Mouse (Mus musculus) embryonic facial prominence, embryonic 15.5 days (tissue): ENCODE results near the gene Mrpl1. TPM values are rescaled to one million over a fixed set of nuclear protein-coding genes. Genes with fewer than 3 reads are reported as not detected.
A peak's percentile ranks its signal among the peaks of the same experiment; 100 is the strongest.

Source experiments
- ATAC-seq: fragments of 200-750 bp; cut with Nextera tagmentation; 2 replicates; pipeline ENCODE4 v1.8.0; 2017; ENCODE audit warnings: low read depth, moderate TSS enrichment; ENCODE audit not compliant: insufficient number of reproducible peaks, low FRiP score, low TSS enrichment
- H3K27ac ChIP-seq: fragments of 300-500 bp; sonication (generic); replicated peaks from 2 replicates; pipeline ENCODE4 v1.5.1; 2015; ENCODE audit warnings: mild to moderate bottlenecking, inconsistent platforms
- H3K27me3 ChIP-seq: fragments of 300-500 bp; sonication (generic); 2 replicates; pipeline ENCODE4 v1.6.1; 2015; ENCODE audit warnings: inconsistent platforms
- H3K36me3 ChIP-seq: fragments of 300-500 bp; sonication (generic); 2 replicates; pipeline ENCODE4 v1.6.1; 2015; ENCODE audit warnings: mild to moderate bottlenecking, inconsistent platforms
- H3K4me1 ChIP-seq: fragments of 300-500 bp; sonication (generic); 2 replicates; pipeline ENCODE4 v1.6.1; 2015; ENCODE audit warnings: inconsistent platforms
- H3K4me2 ChIP-seq: fragments of 300-500 bp; sonication (generic); replicated peaks from 2 replicates; pipeline ENCODE4 v1.6.1; 2015; ENCODE audit warnings: mild to moderate bottlenecking, inconsistent platforms
- H3K4me3 ChIP-seq: fragments of 300-500 bp; sonication (generic); replicated peaks from 2 replicates; pipeline ENCODE4 v1.5.1; 2015; ENCODE audit warnings: mild to moderate bottlenecking, inconsistent platforms
- H3K9ac ChIP-seq: fragments of 300-500 bp; sonication (generic); 2 replicates; pipeline ENCODE4 v1.6.1; 2015; ENCODE audit warnings: inconsistent platforms
- H3K9me3 ChIP-seq: fragments of 300-500 bp; sonication (generic); replicated peaks from 2 replicates; pipeline ENCODE4 v1.6.1; 2016; ENCODE audit warnings: inconsistent platforms
- WGBS: fragments of 180-500 bp; shearing (Covaris S2); methylation state at CpG from one replicate; pipeline ENCODE4 v1.1.7; 2015; 5-methylcytosine and 5-hydroxymethylcytosine counted together
- polyA plus RNA-seq: library from polyadenylated mRNA; unstranded; fragments of >200 nt; fragmentation: Nextera tagmentation; extraction: Ambion mirVana; gene quantifications from 2 replicates; pipeline ENCODE4 v1.2.1, GENCODE M21; 2015

Mrpl1 gene
- polyA plus RNA-seq, 1 experiment from 2014 or later = 17.6 TPM

DNA sequence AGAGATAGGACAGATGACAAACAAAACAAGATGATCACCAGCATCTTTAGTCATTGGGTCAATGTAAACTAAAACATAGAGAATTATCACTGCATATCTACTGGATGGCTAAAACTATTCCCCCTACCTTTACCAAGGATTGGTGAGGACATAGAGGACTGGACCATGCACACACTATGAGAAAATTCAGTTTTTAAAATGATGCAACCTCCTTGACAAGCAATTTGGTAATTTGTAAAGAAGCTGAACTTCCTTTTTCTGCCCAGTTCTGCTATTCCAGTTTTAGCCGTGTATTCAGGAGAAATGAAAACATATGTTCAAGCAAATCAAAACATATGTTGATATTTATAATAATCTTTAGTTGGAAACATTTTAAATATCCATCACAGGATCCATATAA is 35.2 kb downstream of the Mrpl1 start:
- Histone ChIP-seq H3K4me2 (no peak overlapping the region), H3K4me1 (no peaks in the 10 kb centered on the region), H3K9ac (no peak overlapping the region), H3K27me3 (no peaks in the 10 kb centered on the region), H3K27ac (no peak overlapping the region), H3K36me3 (peaks cover 4% of the 10 kb centered on the region; the same call in 1 of the 2 replicates), H3K4me3 (no peak overlapping the region), H3K9me3 (no peaks in the 10 kb centered on the region)
- WGBS = 39% methylated on average over 1 of the region's 1 CpGs
- ATAC-seq = no peak

DNA sequence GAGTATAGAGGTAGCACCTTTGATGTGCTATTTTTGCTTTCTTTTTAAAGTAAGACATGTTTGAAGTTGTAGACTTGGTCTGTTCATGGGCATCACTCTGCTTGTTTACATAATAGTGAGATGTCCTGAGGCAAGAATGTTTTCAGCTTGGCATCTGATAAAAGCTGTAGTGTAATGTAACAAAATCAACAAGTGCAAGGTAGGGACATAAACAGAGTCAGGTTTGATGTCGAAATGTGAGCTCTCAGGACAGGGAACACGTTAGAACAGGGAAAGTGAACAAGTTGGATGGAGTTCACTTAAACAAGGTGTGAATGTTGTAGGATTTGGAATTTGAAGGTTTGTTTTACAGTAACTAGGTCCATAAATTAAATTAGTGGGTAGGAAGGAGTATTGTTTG is 44.7 kb downstream of the Mrpl1 start:
- no peak overlapping the region for H3K4me3 ChIP-seq
- no peak for ATAC-seq
- H3K9ac ChIP-seq = no peak overlapping the region
- no peaks in the 10 kb centered on the region for H3K9me3 ChIP-seq
- H3K27ac ChIP-seq = peak overlapping the region; percentile 40; the same call in 1 of the 2 replicates
- H3K4me2 ChIP-seq = no peak overlapping the region
- H3K36me3 ChIP-seq = no peaks in the 10 kb centered on the region
- 47% methylated on average over 2 of the region's 2 CpGs for WGBS
- no peaks in the 10 kb centered on the region for H3K4me1 ChIP-seq
- no peaks in the 10 kb centered on the region for H3K27me3 ChIP-seq

DNA sequence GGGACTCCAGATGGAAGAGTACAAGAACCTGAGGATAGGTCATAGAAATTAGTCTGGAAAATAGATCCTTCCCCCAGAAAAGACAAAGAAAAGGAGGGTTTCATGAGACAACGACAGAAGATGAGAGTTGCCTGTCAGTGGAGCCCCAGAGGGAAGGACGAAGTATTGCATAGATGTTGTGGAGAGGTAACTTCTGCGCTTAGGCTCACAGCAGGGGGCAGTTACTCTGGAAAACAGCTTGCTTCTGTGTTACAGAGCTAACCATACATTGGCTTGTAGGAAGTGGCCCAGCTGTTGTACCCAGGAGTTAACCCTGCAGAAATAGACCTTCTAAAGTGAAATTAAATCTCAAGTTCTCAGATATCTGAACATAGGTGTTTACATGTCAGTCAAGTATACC is 45.9 kb downstream of the Mrpl1 start:
- Histone ChIP-seq H3K4me3 (no peak overlapping the region), H3K27ac (no peak overlapping the region), H3K4me1 (no peaks in the 10 kb centered on the region), H3K9me3 (no peaks in the 10 kb centered on the region), H3K27me3 (no peaks in the 10 kb centered on the region), H3K36me3 (no peaks in the 10 kb centered on the region), H3K9ac (no peak overlapping the region), H3K4me2 (no peak overlapping the region)
- WGBS = 75% methylated on average over 3 of the region's 3 CpGs
- ATAC-seq = no peak

DNA sequence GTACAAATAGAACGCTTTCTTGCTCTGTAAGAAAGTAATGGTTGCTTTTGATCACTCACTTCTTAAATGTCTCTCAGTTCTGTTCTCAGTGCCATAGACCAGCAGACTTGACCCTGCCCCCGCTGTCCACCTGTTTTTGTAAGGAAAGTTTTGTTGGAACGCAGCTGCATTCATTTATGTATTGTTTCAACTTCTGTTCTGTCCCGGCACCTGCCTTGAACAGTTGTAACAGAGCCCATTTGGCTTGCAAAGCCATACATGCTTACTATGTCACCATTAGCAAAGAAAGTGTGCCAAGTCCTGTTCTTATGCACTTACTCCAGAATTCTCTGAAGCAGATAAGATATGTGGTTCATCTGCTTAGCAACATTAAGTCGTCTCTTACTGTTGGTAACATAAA is 48.9 kb downstream of the Mrpl1 start:
- no peak overlapping the region for H3K9ac ChIP-seq
- H3K27ac ChIP-seq = no peak overlapping the region
- no peaks in the 10 kb centered on the region for H3K27me3 ChIP-seq
- no peak overlapping the region for H3K4me3 ChIP-seq
- H3K9me3 ChIP-seq = no peaks in the 10 kb centered on the region
- H3K36me3 ChIP-seq = peaks cover 7% of the 10 kb centered on the region; the same call in 1 of the 2 replicates
- no peak for ATAC-seq
- 82% methylated on average over 5 of the region's 5 CpGs for WGBS
- H3K4me2 ChIP-seq = no peak overlapping the region
- no peaks in the 10 kb centered on the region for H3K4me1 ChIP-seq

DNA sequence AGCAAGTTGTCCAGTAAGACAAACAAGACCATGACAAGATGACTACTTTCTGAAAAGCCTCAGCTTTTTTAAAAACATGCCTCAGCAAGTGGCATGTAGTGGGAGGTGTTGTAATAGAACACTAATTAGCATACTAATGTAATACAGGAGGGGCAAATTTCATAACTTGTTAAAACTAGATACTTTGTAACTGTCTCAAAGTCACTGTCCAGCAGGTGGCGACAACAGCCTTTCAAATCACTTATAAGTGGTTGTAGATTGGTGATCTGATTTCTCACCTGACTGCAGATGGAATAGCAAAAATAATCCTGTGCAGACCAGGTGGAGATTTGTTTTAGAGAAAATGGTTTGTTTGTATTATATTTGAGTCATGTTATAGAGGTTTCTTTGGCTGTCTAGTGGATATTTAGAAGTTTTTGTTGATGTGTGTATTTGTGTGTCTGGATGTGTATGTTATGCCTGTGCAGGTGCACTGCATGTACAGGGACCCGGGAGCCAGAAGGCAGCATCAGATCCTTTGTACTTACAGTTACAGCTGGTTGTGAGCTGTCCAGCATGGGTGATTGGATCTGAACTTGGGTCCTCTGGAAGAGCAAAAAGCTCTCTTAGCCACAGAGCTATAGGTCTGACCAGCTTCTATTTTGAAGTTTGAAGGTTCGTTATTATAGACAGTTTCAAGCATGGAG is 57.9 kb downstream of the Mrpl1 start:
- Histone ChIP-seq H3K9me3 (no peaks in the 10 kb centered on the region), H3K9ac (no peak overlapping the region), H3K4me2 (no peak overlapping the region), H3K27ac (no peak overlapping the region), H3K4me1 (no peaks in the 10 kb centered on the region), H3K4me3 (no peak overlapping the region), H3K27me3 (no peaks in the 10 kb centered on the region), H3K36me3 (peaks cover 9% of the 10 kb centered on the region; the same call in 1 of the 2 replicates)
- WGBS = 59% methylated on average over 3 of the region's 3 CpGs
- no peak for ATAC-seq

DNA sequence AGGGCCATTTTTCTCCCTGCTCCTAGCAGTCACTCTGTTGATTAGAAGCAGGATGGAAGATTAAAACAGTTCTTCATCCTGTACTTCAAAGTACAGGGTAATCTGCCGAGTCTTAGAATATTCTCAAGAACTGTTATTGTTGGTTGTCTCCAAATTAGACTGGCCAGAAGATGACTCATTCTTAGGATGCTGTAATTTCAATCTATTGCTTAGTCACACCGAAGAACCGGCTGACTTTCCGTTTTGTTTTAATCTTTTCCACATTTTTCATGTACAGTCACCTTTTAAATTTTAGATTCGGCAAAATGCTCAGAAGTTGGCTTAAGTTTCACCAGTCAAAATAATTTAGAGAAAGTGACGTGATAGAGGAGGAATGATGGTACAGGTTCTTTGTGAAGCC is 61.8 kb downstream of the Mrpl1 start:
- Histone ChIP-seq H3K9me3 (no peaks in the 10 kb centered on the region), H3K4me2 (no peak overlapping the region), H3K27me3 (no peaks in the 10 kb centered on the region), H3K27ac (no peak overlapping the region), H3K36me3 (no peaks in the 10 kb centered on the region), H3K9ac (no peak overlapping the region), H3K4me1 (no peaks in the 10 kb centered on the region), H3K4me3 (no peak overlapping the region)
- WGBS = 63% methylated on average over 6 of the region's 6 CpGs
- no peak for ATAC-seq

DNA sequence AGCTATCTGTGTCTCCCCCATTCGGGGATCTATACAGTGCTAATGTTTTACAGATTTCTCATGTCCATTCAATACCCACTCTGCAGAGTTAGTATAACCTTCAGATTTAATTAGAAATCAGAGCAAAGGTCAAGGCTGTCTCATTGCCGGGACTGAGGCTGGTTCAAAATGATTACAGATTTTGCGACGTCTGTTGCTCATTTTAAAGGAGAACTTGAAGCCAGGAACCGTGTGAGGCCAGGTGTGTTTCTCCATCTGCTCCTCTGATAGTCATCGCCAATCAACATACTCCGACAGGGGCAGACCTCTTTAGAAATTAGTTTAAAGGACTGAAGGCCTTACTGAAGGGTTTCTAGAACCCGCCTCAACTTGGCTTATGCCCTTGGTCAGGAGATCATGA is 96.5 kb downstream of the Mrpl1 start:
- ATAC-seq = no peak
- H3K9me3 ChIP-seq = no peaks in the 10 kb centered on the region

DNA sequence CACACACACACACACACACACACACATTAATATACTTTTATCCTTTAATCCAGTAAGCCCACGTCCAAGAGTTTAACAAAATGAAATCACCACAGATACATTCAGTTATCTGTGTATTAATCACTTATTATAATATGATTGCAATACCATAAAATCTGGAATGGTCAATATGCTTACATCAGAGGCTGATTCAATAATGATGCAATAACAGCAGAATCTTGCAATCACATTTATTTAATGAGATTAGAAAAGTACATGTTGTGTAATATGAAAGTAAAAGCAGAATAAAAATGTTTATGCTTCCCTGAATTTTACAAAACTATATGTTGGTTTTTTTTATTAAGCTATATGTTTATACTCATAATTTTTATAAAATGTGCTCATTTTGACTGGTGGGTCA is 97.0 kb downstream of the Mrpl1 start:
- Histone ChIP-seq H3K4me3 (no peak overlapping the region), H3K4me2 (no peak overlapping the region), H3K9me3 (no peaks in the 10 kb centered on the region), H3K9ac (no peak overlapping the region), H3K4me1 (no peaks in the 10 kb centered on the region), H3K36me3 (no peaks in the 10 kb centered on the region), H3K27me3 (no peaks in the 10 kb centered on the region), H3K27ac (no peak overlapping the region)
- no peak for ATAC-seq
- 50% methylated on average over 1 of the region's 1 CpGs for WGBS

More for the DNA sequence above, 96.5 kb downstream of the Mrpl1 start:
- H3K36me3 ChIP-seq = no peaks in the 10 kb centered on the region
- H3K27ac ChIP-seq = no peak overlapping the region
- WGBS = 33% methylated on average over 8 of the region's 8 CpGs
- no peaks in the 10 kb centered on the region for H3K4me1 ChIP-seq
- H3K4me2 ChIP-seq = no peak overlapping the region
- no peaks in the 10 kb centered on the region for H3K27me3 ChIP-seq
- no peak overlapping the region for H3K4me3 ChIP-seq
- H3K9ac ChIP-seq = no peak overlapping the region

DNA sequence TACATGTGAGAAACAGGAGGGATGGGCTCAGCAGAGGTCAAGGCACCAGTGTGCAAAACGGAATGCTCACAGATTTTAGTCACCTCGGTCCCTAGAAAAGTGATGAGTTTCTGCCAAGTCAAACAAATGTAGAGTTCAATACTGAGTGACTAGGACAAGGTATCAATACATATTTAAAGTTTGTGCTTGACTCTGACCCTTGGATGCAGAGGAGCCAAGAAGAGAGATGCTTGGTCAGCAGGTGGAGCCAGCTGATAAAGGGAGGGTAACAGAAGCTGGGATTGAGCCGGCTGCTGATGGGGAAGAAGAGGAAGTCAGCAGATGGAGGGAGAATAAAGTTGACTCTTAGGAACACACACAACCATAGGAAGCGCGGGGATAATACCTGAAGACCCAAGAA is 97.5 kb downstream of the Mrpl1 start:
- H3K9ac ChIP-seq = no peak overlapping the region
- no peaks in the 10 kb centered on the region for H3K36me3 ChIP-seq
- no peaks in the 10 kb centered on the region for H3K27me3 ChIP-seq
- no peak for ATAC-seq
- no peak overlapping the region for H3K4me2 ChIP-seq
- 63% methylated on average over 5 of the region's 5 CpGs for WGBS
- no peak overlapping the region for H3K4me3 ChIP-seq
- H3K9me3 ChIP-seq = no peaks in the 10 kb centered on the region
- no peaks in the 10 kb centered on the region for H3K4me1 ChIP-seq
- no peak overlapping the region for H3K27ac ChIP-seq

DNA sequence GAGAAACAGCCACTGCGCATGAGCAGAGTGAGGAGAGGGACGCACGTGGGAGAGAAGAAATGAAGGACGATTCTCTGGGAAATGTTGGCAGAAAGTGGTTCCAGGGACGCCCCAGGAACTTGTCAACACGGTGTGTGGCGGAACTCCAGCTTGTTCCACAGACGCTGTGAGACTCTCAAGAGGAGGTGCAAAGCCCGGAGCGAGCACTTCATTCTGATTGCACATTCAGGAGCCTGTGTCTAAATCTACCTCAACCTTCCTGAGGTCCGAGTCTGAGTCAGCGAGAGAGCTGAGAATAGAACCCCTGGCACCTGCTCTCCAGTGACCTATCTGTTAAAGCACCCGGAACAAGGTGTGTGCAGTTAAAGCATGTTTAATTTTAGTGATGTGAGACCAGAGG is 98.8 kb downstream of the Mrpl1 start:
- Histone ChIP-seq H3K36me3 (no peaks in the 10 kb centered on the region), H3K4me2 (no peak overlapping the region), H3K9ac (no peak overlapping the region), H3K4me1 (no peaks in the 10 kb centered on the region), H3K9me3 (no peaks in the 10 kb centered on the region), H3K27ac (no peak overlapping the region), H3K27me3 (no peaks in the 10 kb centered on the region), H3K4me3 (no peak overlapping the region)
- 81% methylated on average over 13 of the region's 13 CpGs for WGBS
- no peak for ATAC-seq

DNA sequence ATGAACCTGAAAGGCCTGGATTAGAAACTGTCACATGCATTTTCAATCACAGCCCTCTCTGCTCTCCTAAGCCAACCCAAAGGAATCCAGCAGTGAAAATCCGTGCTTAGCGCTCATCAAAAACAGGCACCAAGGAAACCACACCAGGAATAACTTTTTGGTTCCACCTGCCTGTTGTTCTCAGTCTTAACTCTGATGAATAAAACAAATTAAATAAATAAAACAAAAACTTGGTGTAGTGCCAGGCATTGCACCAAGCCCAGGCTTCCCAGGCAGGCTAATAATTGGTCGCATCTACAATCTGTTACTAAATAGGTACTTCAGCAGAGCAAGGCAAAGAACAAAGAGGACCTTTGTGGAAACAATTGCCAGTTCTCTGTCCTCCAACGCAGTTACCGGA is 99.4 kb downstream of the Mrpl1 start:
- H3K9ac ChIP-seq = no peak overlapping the region
- H3K27me3 ChIP-seq = no peaks in the 10 kb centered on the region
- no peak overlapping the region for H3K27ac ChIP-seq
- H3K4me3 ChIP-seq = no peak overlapping the region
- ATAC-seq = no peak
- H3K4me2 ChIP-seq = no peak overlapping the region
- 57% methylated on average over 5 of the region's 5 CpGs for WGBS
- no peaks in the 10 kb centered on the region for H3K4me1 ChIP-seq
- H3K36me3 ChIP-seq = no peaks in the 10 kb centered on the region
- no peaks in the 10 kb centered on the region for H3K9me3 ChIP-seq

DNA sequence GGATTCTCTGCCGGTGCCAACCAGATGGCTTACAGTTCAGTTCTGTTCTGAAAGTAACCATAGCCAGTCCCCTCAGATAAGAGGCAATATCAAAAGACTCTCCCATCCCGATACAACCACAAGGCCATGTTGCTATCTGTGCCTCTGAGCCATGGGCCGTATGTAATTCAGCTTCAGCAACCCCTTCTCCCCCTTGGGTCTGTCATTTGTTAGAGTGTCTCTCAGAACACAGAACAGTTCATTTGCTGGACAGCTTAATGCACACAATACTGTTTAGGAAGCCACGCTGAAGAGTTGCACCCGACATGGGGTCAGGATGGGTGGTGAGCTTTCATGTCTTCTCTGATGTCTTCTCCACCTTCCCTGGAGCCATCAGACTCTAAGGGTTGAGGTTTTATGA is 100.3 kb downstream of the Mrpl1 start:
- no peak overlapping the region for H3K27ac ChIP-seq
- no peaks in the 10 kb centered on the region for H3K9me3 ChIP-seq
- no peak overlapping the region for H3K9ac ChIP-seq
- no peaks in the 10 kb centered on the region for H3K27me3 ChIP-seq
- H3K4me2 ChIP-seq = no peak overlapping the region
- no peak for ATAC-seq
- H3K36me3 ChIP-seq = no peaks in the 10 kb centered on the region
- H3K4me3 ChIP-seq = no peak overlapping the region
- 88% methylated on average over 5 of the region's 5 CpGs for WGBS
- H3K4me1 ChIP-seq = no peaks in the 10 kb centered on the region
